Mouse (Mus musculus): ENCODE results near the gene Ice1. TPM values are rescaled to one million over a fixed set of nuclear protein-coding genes. Genes with fewer than 3 reads are reported as not detected.

Gene Ice1
- polyA plus RNA-seq (2012; ENCODE audit: insufficient read depth, insufficient read length, missing spikeins) = 19.8 and 22.7 TPM in 2 replicates

- Histone ChIP-seq H3K4me1 (ENCODE audit: control insufficient read depth, insufficient read depth, low read length) (peaks cover 21% of the 10 kb centered on the region), H3K4me3 (ENCODE audit: insufficient read depth, low read length) (peak within 1 kb of the TSS; percentile 87), H3K27ac (ENCODE audit: insufficient read depth, low read depth, low read length) (peak within 1 kb of the TSS; percentile 95)
- TF ChIP-seq POLR2A (IDR thresholded peaks at IDR 0.05; ENCODE audit: borderline replicate concordance, low read depth, low read length) (no peak), CTCF (IDR thresholded peaks at IDR 0.05; ENCODE audit: low read depth, low read length) (no peak)
These were observed at the start of gene Ice1 for GRCm38 (mm10) chr13:70637282-70637661. Gene Ice1 (minus strand): TSS chr13:70637634.

GRCm38 (mm10) chr13:70685825-70686224 is 48.4 kb upstream of the Ice1 start:
- TF ChIP-seq CTCF (IDR thresholded peaks at IDR 0.05; ENCODE audit: low read depth, low read length) = no peak
- TF ChIP-seq POLR2A (IDR thresholded peaks at IDR 0.05; ENCODE audit: borderline replicate concordance, low read depth, low read length) = no peak
- H3K4me3 ChIP-seq (ENCODE audit: insufficient read depth, low read length) = no peak overlapping the region
- no peak overlapping the region for H3K27ac ChIP-seq (ENCODE audit: insufficient read depth, low read depth, low read length)
- H3K4me1 ChIP-seq (ENCODE audit: control insufficient read depth, insufficient read depth, low read length) = no peaks in the 10 kb centered on the region

- Histone ChIP-seq H3K4me1 (ENCODE audit: control insufficient read depth, insufficient read depth, low read length) (no peaks in the 10 kb centered on the region), H3K4me3 (ENCODE audit: insufficient read depth, low read length) (no peak overlapping the region), H3K27ac (ENCODE audit: insufficient read depth, low read depth, low read length) (no peak overlapping the region)
- TF ChIP-seq CTCF (IDR thresholded peaks at IDR 0.05; ENCODE audit: low read depth, low read length) (no peak), POLR2A (IDR thresholded peaks at IDR 0.05; ENCODE audit: borderline replicate concordance, low read depth, low read length) (no peak)
These were observed 47.7 kb upstream of the Ice1 start for GRCm38 (mm10) chr13:70684976-70685609.

- Histone ChIP-seq H3K27ac (ENCODE audit: insufficient read depth, low read depth, low read length) (no peak overlapping the region), H3K4me3 (ENCODE audit: insufficient read depth, low read length) (no peak overlapping the region)
- TF ChIP-seq POLR2A (IDR thresholded peaks at IDR 0.05; ENCODE audit: borderline replicate concordance, low read depth, low read length) (no peak), CTCF (IDR thresholded peaks at IDR 0.05; ENCODE audit: low read depth, low read length) (no peak)
These were observed 44.2 kb upstream of the Ice1 start for GRCm38 (mm10) chr13:70681411-70682183.

GRCm38 (mm10) chr13:70680316-70680715 is 42.9 kb upstream of the Ice1 start:
- Histone ChIP-seq H3K27ac (ENCODE audit: insufficient read depth, low read depth, low read length) (no peak overlapping the region), H3K4me1 (ENCODE audit: control insufficient read depth, insufficient read depth, low read length) (no peaks in the 10 kb centered on the region), H3K4me3 (ENCODE audit: insufficient read depth, low read length) (no peak overlapping the region)
- no peak for TF ChIP-seq CTCF (IDR thresholded peaks at IDR 0.05; ENCODE audit: low read depth, low read length)
- no peak for TF ChIP-seq POLR2A (IDR thresholded peaks at IDR 0.05; ENCODE audit: borderline replicate concordance, low read depth, low read length)

More at GRCm38 (mm10) chr13:70681411-70682183, 44.2 kb upstream of the Ice1 start:
- H3K4me1 ChIP-seq (ENCODE audit: control insufficient read depth, insufficient read depth, low read length) = no peaks in the 10 kb centered on the region

- Histone ChIP-seq H3K27ac (ENCODE audit: insufficient read depth, low read depth, low read length) (no peak overlapping the region), H3K4me1 (ENCODE audit: control insufficient read depth, insufficient read depth, low read length) (no peaks in the 10 kb centered on the region), H3K4me3 (ENCODE audit: insufficient read depth, low read length) (no peak overlapping the region)
- TF ChIP-seq CTCF (IDR thresholded peaks at IDR 0.05; ENCODE audit: low read depth, low read length) (no peak), POLR2A (IDR thresholded peaks at IDR 0.05; ENCODE audit: borderline replicate concordance, low read depth, low read length) (no peak)
These were observed 40.3 kb upstream of the Ice1 start for GRCm38 (mm10) chr13:70677689-70678088.

- no peak overlapping the region for H3K4me3 ChIP-seq (ENCODE audit: insufficient read depth, low read length)
- no peak for TF ChIP-seq CTCF (IDR thresholded peaks at IDR 0.05; ENCODE audit: low read depth, low read length)
- TF ChIP-seq POLR2A (IDR thresholded peaks at IDR 0.05; ENCODE audit: borderline replicate concordance, low read depth, low read length) = no peak
- H3K27ac ChIP-seq (ENCODE audit: insufficient read depth, low read depth, low read length) = no peak overlapping the region
- H3K4me1 ChIP-seq (ENCODE audit: control insufficient read depth, insufficient read depth, low read length) = no peaks in the 10 kb centered on the region
These were observed 39.1 kb upstream of the Ice1 start for GRCm38 (mm10) chr13:70676243-70677183.

- no peak overlapping the region for H3K27ac ChIP-seq (ENCODE audit: insufficient read depth, low read depth, low read length)
- H3K4me3 ChIP-seq (ENCODE audit: insufficient read depth, low read length) = no peak overlapping the region
- TF ChIP-seq CTCF (IDR thresholded peaks at IDR 0.05; ENCODE audit: low read depth, low read length) (no peak), POLR2A (IDR thresholded peaks at IDR 0.05; ENCODE audit: borderline replicate concordance, low read depth, low read length) (no peak)
- no peaks in the 10 kb centered on the region for H3K4me1 ChIP-seq (ENCODE audit: control insufficient read depth, insufficient read depth, low read length)
These were observed 37.6 kb upstream of the Ice1 start for GRCm38 (mm10) chr13:70674998-70675397.

GRCm38 (mm10) chr13:70670080-70670479 is 32.6 kb upstream of the Ice1 start:
- Histone ChIP-seq H3K4me3 (ENCODE audit: insufficient read depth, low read length) (no peak overlapping the region), H3K27ac (ENCODE audit: insufficient read depth, low read depth, low read length) (no peak overlapping the region), H3K4me1 (ENCODE audit: control insufficient read depth, insufficient read depth, low read length) (no peaks in the 10 kb centered on the region)
- TF ChIP-seq CTCF (IDR thresholded peaks at IDR 0.05; ENCODE audit: low read depth, low read length) = no peak
- TF ChIP-seq POLR2A (IDR thresholded peaks at IDR 0.05; ENCODE audit: borderline replicate concordance, low read depth, low read length) = no peak
